Mouse (Mus musculus) adipocyte (in vitro differentiated cells): Measurements from ENCODE around the gene Pnpla8.

Experiments used
- DNase-seq: peaks from one replicate; pipeline ENCODE4 v3.0.0-alpha.2; 2016; ENCODE audit warnings: low spot score

Gene Pnpla8

GRCm38 (mm10) chr12:44346143-44346542 is 125.0 kb downstream of the Pnpla8 start:
- no peak for DNase-seq

GRCm38 (mm10) chr12:44355116-44355515 is 133.9 kb downstream of the Pnpla8 start:
- DNase-seq, result peak; percentile 3

GRCm38 (mm10) chr12:44357460-44357859 is 136.3 kb downstream of the Pnpla8 start:
- DNase-seq, result no peak

GRCm38 (mm10) chr12:44357881-44358280 is 136.7 kb downstream of the Pnpla8 start:
- no peak for DNase-seq

- DNase-seq, result no peak
Measured at GRCm38 (mm10) chr12:44371076-44371710, 150.0 kb downstream of the Pnpla8 start.
